Mouse (Mus musculus) olfactory bulb, adult 2 months (tissue): Measurements from ENCODE around the gene Wdr20. TPM values are rescaled to one million over a fixed set of nuclear protein-coding genes. Genes with fewer than 3 reads are reported as not detected.
"Not testable (repeated sequence)": the region's sequence is repeated elsewhere in the genome, so short reads cannot be mapped to it uniquely, and the experiment has no call there.

Source experiments
- H3K27ac ChIP-seq: fragments of 200-500 bp; 2 replicates; pipeline ENCODE4 v1.5.1; 2012; ENCODE audit warnings: low read depth, low read length; ENCODE audit not compliant: insufficient read depth
- H3K4me1 ChIP-seq: fragments of 200-500 bp; 2 replicates; pipeline ENCODE4 v1.6.1; 2012; ENCODE audit warnings: low read length; ENCODE audit not compliant: control insufficient read depth, insufficient read depth
- H3K4me3 ChIP-seq: fragments of 200-500 bp; 2 replicates; pipeline ENCODE4 v1.5.1; 2012; ENCODE audit warnings: mild to moderate bottlenecking, low read depth, low read length, moderate library complexity; ENCODE audit not compliant: insufficient read depth
- CTCF ChIP-seq: fragments of 200-500 bp; IDR thresholded peaks from 2 replicates; pipeline ENCODE4 v1.5.1; 2012; ENCODE audit warnings: low read depth, mild to moderate bottlenecking, low read length, moderate library complexity; ENCODE audit not compliant: insufficient read depth
- POLR2A ChIP-seq: fragments of 200-500 bp; IDR thresholded peaks from 2 replicates; pipeline ENCODE4 v1.6.1; 2012; ENCODE audit warnings: mild to moderate bottlenecking, low read depth, low read length, moderate library complexity; ENCODE audit not compliant: insufficient read depth
- WGBS: fragments of 180-500 bp; shearing (Covaris S2); methylation state at CpG from one replicate; pipeline ENCODE4 v1.1.7; 2018; 5-methylcytosine and 5-hydroxymethylcytosine counted together
- polyA plus RNA-seq: library from polyadenylated mRNA; stranded (reverse); fragments of >200 nt; gene quantifications from 2 replicates; pipeline ENCODE4 v1.2.4, GENCODE M21; 2012; ENCODE audit warnings: low replicate concordance; ENCODE audit not compliant: missing spikeins, insufficient read depth, insufficient read length

Gene Wdr20
- polyA plus RNA-seq: not detected in 2 replicates

GRCm38 (mm10) chr12:110737170-110738157, at the start of gene Wdr20:
Gene Wdr20 (plus strand): TSS chr12:110737944.
- Histone ChIP-seq H3K4me1 (peaks cover 2% of the 10 kb centered on the region; the same call in 1 of the 2 replicates), H3K4me3 (peak within 1 kb of the TSS; percentile 58), H3K27ac (peak within 1 kb of the TSS; percentile 53)
- peak; percentile 75 for TF ChIP-seq POLR2A
- no peak for TF ChIP-seq CTCF
- WGBS: 1% methylated on average over 64 of the region's 69 CpGs

- not testable (repeated sequence) for H3K27ac ChIP-seq, H3K4me3 ChIP-seq, H3K4me1 ChIP-seq
- 90% methylated on average over 3 of the region's 3 CpGs for WGBS
These were observed 48.8 kb upstream of the Wdr20 start for GRCm38 (mm10) chr12:110688921-110689320.

DNA sequence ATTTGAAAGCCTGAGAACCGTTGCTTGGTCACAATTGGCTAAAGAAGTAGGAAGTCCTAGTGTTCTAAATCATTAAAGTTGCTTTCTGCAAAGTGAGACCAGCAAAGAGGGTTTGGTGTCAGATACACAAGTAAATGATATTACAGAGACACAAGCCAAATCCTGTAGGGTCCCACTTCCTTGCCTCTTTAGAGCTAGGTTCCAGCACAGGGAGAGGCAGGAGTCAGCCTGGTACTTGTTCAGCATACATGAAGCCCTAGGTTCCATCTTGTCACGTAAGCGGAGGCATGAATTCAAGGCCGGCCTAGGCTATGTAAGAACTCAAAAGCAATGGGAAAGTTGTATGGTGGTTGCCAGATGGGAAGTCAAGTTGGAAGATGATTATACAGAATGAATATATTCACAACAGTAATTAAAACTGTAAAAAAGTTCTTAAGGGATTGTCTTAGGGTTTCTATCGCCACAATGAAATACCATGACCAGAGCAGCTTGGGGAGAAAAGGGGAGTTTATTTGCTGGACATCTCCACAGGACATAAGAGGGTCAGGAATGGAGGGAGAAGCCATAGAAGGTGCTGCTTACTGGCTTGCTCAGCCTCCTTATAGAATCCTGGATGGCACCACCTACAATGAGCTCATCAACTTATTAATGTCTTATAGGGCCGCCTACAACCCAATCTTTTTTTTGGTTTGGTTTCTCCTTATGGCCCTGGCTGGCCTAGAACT, 47.7 kb upstream of the Wdr20 start:
- Histone ChIP-seq H3K4me1 (peaks cover 10% of the 10 kb centered on the region), H3K4me3 (no peak overlapping the region), H3K27ac (no peak overlapping the region)
- no peak for TF ChIP-seq POLR2A
- TF ChIP-seq CTCF: no peak
- 89% methylated on average over 6 of the region's 6 CpGs for WGBS

DNA sequence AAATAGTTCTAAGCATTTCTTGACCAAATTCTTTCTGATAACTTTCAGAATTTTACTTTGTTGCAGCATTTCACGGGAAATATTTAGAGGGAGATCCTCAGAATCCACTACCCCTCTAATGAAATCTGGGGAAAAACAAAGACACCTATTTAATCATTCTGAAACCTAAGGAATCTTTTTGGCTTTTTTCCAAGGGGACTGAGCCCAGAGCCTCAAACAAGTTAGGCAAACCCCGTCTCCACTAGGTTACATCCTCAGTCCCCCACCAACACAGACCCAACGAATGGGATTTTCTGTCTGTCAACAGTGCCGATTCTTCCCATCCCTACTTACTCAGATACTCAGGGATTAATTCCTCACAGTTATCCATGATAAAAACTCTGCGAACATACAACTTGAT, 44.4 kb upstream of the Wdr20 start:
- not testable (repeated sequence) for H3K4me1 ChIP-seq, H3K4me3 ChIP-seq, H3K27ac ChIP-seq
- 48% methylated on average over 5 of the region's 5 CpGs for WGBS

DNA sequence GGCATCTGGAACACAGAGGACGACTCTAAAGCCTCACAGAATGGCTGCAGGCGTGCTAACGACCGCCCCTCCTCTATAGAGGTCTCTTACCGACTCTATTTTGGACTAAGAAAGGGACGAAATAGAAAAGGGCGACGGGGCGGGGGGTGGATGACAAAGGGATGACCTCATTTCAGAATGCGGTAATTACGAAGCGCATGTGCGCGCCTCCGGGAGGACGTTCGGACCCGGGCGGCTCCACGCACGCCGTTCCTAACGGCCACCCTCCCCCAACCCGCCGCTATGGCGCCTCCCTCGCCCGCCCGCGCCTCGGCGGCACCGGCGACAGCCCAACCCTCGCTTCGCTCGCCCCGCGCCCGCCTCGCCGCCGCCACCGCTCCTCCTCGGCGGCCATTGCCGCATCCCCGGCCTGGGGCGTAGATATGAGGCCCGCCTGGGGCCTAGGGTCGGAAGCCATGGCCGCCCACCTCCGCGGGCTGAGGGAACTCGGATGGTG, 42.0 kb upstream of the Wdr20 start:
- Histone ChIP-seq H3K4me1 (no peaks in the 10 kb centered on the region; the same call in 1 of the 2 replicates), H3K4me3 (peak overlapping the region; percentile 95), H3K27ac (peak overlapping the region; percentile 89)
- TF ChIP-seq CTCF: no peak
- TF ChIP-seq POLR2A: no peak
- under 1% methylated on average over 55 of the region's 55 CpGs for WGBS

- H3K4me1 ChIP-seq: no peaks in the 10 kb centered on the region; the same call in 1 of the 2 replicates
- peak overlapping the region; percentile 95 for H3K4me3 ChIP-seq
- WGBS: under 1% methylated on average over 89 of the region's 89 CpGs
- peak; percentile 99 for TF ChIP-seq POLR2A
- no peak for TF ChIP-seq CTCF
- peak overlapping the region; percentile 89 for H3K27ac ChIP-seq
These were observed 41.4 kb upstream of the Wdr20 start for GRCm38 (mm10) chr12:110696173-110696974.

DNA sequence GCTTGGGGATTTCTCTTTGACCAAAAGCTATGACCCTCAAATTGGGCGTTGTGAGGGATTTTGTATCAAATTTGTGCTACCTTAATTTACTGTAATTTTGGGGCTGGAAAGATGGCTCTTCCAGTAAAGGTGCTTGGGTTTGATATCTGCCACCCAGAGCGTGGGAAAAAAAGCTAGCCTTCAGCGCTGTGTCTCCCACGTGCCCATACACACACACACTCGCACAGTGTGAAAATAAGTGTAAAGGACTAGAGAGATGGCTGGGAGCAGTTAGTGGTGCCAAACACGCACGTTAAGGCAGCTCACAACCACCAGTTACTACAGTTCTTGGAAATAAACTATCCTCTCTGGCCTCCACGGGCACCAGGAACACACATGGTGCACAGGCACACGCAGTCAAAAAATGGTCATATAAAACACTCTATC, 40.8 kb upstream of the Wdr20 start:
- no peaks in the 10 kb centered on the region; the same call in 1 of the 2 replicates for H3K4me1 ChIP-seq
- peak overlapping the region; percentile 27; the same call in 1 of the 2 replicates for H3K27ac ChIP-seq
- WGBS: 33% methylated on average over 9 of the region's 9 CpGs
- H3K4me3 ChIP-seq: peak overlapping the region; percentile 95
- TF ChIP-seq POLR2A: no peak
- no peak for TF ChIP-seq CTCF

GRCm38 (mm10) chr12:110697457-110697856, 40.3 kb upstream of the Wdr20 start:
- Histone ChIP-seq H3K4me1 (no peaks in the 10 kb centered on the region; the same call in 1 of the 2 replicates), H3K27ac (no peak overlapping the region), H3K4me3 (no peak overlapping the region)
- TF ChIP-seq CTCF (no peak), POLR2A (no peak)
- 71% methylated on average over 5 of the region's 5 CpGs for WGBS
